Mouse (Mus musculus): ENCODE measurements around the gene Tbc1d22a. TPM values are rescaled to one million over a fixed set of nuclear protein-coding genes. Genes with fewer than 3 reads are reported as not detected.
"Not testable (repeated sequence)": the region's sequence is repeated elsewhere in the genome, so short reads cannot be mapped to it uniquely, and the experiment has no call there.

The Tbc1d22a gene
- total and polyA plus RNA-seq, 2 experiments from 2014 or later = 13.9 to 19.8 TPM

GRCm38 (mm10) chr15:86219534-86220228 lies 5.4 kb downstream of the Tbc1d22a start:
- 84% methylated on average over 7 of the region's 7 CpGs for WGBS
- DNase-seq (ENCODE audit: low spot score) (no peak), ATAC-seq (ENCODE audit: low FRiP score) (no peak)
- Histone ChIP-seq H3K4me3 (ENCODE audit: low read depth, low read length) (no peak overlapping the region), H3K9ac (replicated peaks; ENCODE audit: low read length, poor library complexity, severe bottlenecking) (no peak overlapping the region), H3K4me2 (ENCODE audit: low read depth, low read length, poor library complexity, severe bottlenecking) (no peak overlapping the region), H3K27ac (ENCODE audit: low read depth, low read length) (no peak overlapping the region), H3K4me1 (ENCODE audit: insufficient read depth, low read length) (peaks cover 7% of the 10 kb centered on the region; the same call in 1 of the 2 replicates), H3K27me3 (ENCODE audit: insufficient read depth, low read length) (no peaks in the 10 kb centered on the region), H3K36me3 (ENCODE audit: insufficient read depth, low read length) (no peaks in the 10 kb centered on the region), H3K9me3 (ENCODE audit: low read length) (no peaks in the 10 kb centered on the region)
- no peak for TF ChIP-seq CTCF (IDR thresholded peaks at IDR 0.05)

- no peaks in the 10 kb centered on the region for H3K9me3 ChIP-seq (ENCODE audit: low read length)
- H3K4me1 ChIP-seq (ENCODE audit: insufficient read depth, low read length) = 0 out of 2 replicates have a peak, but pooled peaks cover 2% of the 10 kb centered on the region
- TF ChIP-seq CTCF (IDR thresholded peaks at IDR 0.05) = no peak
- no peaks in the 10 kb centered on the region for H3K27me3 ChIP-seq (ENCODE audit: insufficient read depth, low read length)
- WGBS = 83% methylated on average over 5 of the region's 5 CpGs
- no peak overlapping the region for H3K4me3 ChIP-seq (ENCODE audit: low read depth, low read length)
- ATAC-seq (ENCODE audit: low FRiP score) = no peak
- no peak overlapping the region for H3K27ac ChIP-seq (ENCODE audit: low read depth, low read length)
- H3K4me2 ChIP-seq (ENCODE audit: low read depth, low read length, poor library complexity, severe bottlenecking) = no peak overlapping the region
- H3K36me3 ChIP-seq (ENCODE audit: insufficient read depth, low read length) = no peaks in the 10 kb centered on the region
- DNase-seq (ENCODE audit: low spot score) = no peak
- no peak overlapping the region for H3K9ac ChIP-seq (replicated peaks; ENCODE audit: low read length, poor library complexity, severe bottlenecking)
Measured at GRCm38 (mm10) chr15:86220229-86220630, 6.0 kb downstream of the Tbc1d22a start.

- DNase-seq (ENCODE audit: low spot score) (no peak), ATAC-seq (ENCODE audit: low FRiP score) (no peak)
- Histone ChIP-seq H3K27ac (ENCODE audit: low read depth, low read length) (no peak overlapping the region), H3K4me2 (ENCODE audit: low read depth, low read length, poor library complexity, severe bottlenecking) (no peak overlapping the region), H3K9ac (replicated peaks; ENCODE audit: low read length, poor library complexity, severe bottlenecking) (no peak overlapping the region), H3K4me1 (ENCODE audit: insufficient read depth, low read length) (no peaks in the 10 kb centered on the region), H3K36me3 (ENCODE audit: insufficient read depth, low read length) (no peaks in the 10 kb centered on the region), H3K9me3 (ENCODE audit: low read length) (no peaks in the 10 kb centered on the region), H3K27me3 (ENCODE audit: insufficient read depth, low read length) (no peaks in the 10 kb centered on the region), H3K4me3 (ENCODE audit: low read depth, low read length) (no peak overlapping the region)
- TF ChIP-seq CTCF (IDR thresholded peaks at IDR 0.05) = no peak
- 84% methylated on average over 4 of the region's 4 CpGs for WGBS
Measured at GRCm38 (mm10) chr15:86220715-86221114, 6.5 kb downstream of the Tbc1d22a start.

GRCm38 (mm10) chr15:86221369-86221768 lies 7.1 kb downstream of the Tbc1d22a start:
- Histone ChIP-seq H3K4me3 (ENCODE audit: low read depth, low read length) (no peak overlapping the region), H3K27me3 (ENCODE audit: insufficient read depth, low read length) (no peaks in the 10 kb centered on the region), H3K4me1 (ENCODE audit: insufficient read depth, low read length) (no peaks in the 10 kb centered on the region), H3K4me2 (ENCODE audit: low read depth, low read length, poor library complexity, severe bottlenecking) (no peak overlapping the region), H3K9ac (replicated peaks; ENCODE audit: low read length, poor library complexity, severe bottlenecking) (no peak overlapping the region), H3K36me3 (ENCODE audit: insufficient read depth, low read length) (no peaks in the 10 kb centered on the region), H3K27ac (ENCODE audit: low read depth, low read length) (no peak overlapping the region), H3K9me3 (ENCODE audit: low read length) (no peaks in the 10 kb centered on the region)
- TF ChIP-seq CTCF (IDR thresholded peaks at IDR 0.05) = no peak
- 74% methylated on average over 4 of the region's 4 CpGs for WGBS
- ATAC-seq (ENCODE audit: low FRiP score) (no peak), DNase-seq (ENCODE audit: low spot score) (no peak)

- not testable (repeated sequence) for DNase-seq (ENCODE audit: low spot score); H3K4me1 ChIP-seq (ENCODE audit: insufficient read depth, low read length); H3K4me3 ChIP-seq (ENCODE audit: low read depth, low read length); H3K36me3 ChIP-seq (ENCODE audit: insufficient read depth, low read length); H3K27ac ChIP-seq (ENCODE audit: low read depth, low read length); H3K9me3 ChIP-seq (ENCODE audit: low read length); H3K4me2 ChIP-seq (ENCODE audit: low read depth, low read length, poor library complexity, severe bottlenecking); H3K9ac ChIP-seq (replicated peaks; ENCODE audit: low read length, poor library complexity, severe bottlenecking); ATAC-seq (ENCODE audit: low FRiP score); H3K27me3 ChIP-seq (ENCODE audit: insufficient read depth, low read length)
- 83% methylated on average over 11 of the region's 11 CpGs for WGBS
Measured at GRCm38 (mm10) chr15:86221901-86222300, 7.6 kb downstream of the Tbc1d22a start.

GRCm38 (mm10) chr15:86224972-86225551 lies 10.8 kb downstream of the Tbc1d22a start:
- no peak for TF ChIP-seq CTCF (IDR thresholded peaks at IDR 0.05)
- WGBS = 92% methylated on average over 7 of the region's 7 CpGs

More at GRCm38 (mm10) chr15:86224972-86225551, 10.8 kb downstream of the Tbc1d22a start:
- Histone ChIP-seq H3K4me1 (ENCODE audit: insufficient read depth, low read length) (no peaks in the 10 kb centered on the region), H3K4me2 (ENCODE audit: low read depth, low read length, poor library complexity, severe bottlenecking) (no peak overlapping the region), H3K27ac (ENCODE audit: low read depth, low read length) (no peak overlapping the region), H3K27me3 (ENCODE audit: insufficient read depth, low read length) (no peaks in the 10 kb centered on the region), H3K4me3 (ENCODE audit: low read depth, low read length) (no peak overlapping the region), H3K9ac (replicated peaks; ENCODE audit: low read length, poor library complexity, severe bottlenecking) (no peak overlapping the region), H3K9me3 (ENCODE audit: low read length) (no peaks in the 10 kb centered on the region), H3K36me3 (ENCODE audit: insufficient read depth, low read length) (no peaks in the 10 kb centered on the region)
- no peak for ATAC-seq (ENCODE audit: low FRiP score)
- no peak for DNase-seq (ENCODE audit: low spot score)
